Mouse (Mus musculus) monocyte, adult 5-6 weeks (primary cell): Measurements from ENCODE around the gene Slc30a9. TPM values are rescaled to one million over a fixed set of nuclear protein-coding genes. Genes with fewer than 3 reads are reported as not detected.
A peak's percentile ranks its signal among the peaks of the same experiment; 100 is the strongest.

Experiments used
- ATAC-seq: fragments of 153-309, 156-312 bp; replicated peaks from 2 replicates; pipeline ENCODE4 v1.8.0; 2017; ENCODE audit warnings: mild to moderate bottlenecking; ENCODE audit not compliant: low TSS enrichment, insufficient number of reproducible peaks, severe bottlenecking, poor library complexity, low FRiP score
- total RNA-seq: library from RNA; stranded (forward); fragments of 200-1000, 200-491, 200-594 nt; gene quantifications from 3 replicates; pipeline ENCODE4 v1.2.3, GENCODE M21; 2017

Gene Slc30a9
- total RNA-seq, 1 experiment from 2014 or later = 33.4 TPM

DNA sequence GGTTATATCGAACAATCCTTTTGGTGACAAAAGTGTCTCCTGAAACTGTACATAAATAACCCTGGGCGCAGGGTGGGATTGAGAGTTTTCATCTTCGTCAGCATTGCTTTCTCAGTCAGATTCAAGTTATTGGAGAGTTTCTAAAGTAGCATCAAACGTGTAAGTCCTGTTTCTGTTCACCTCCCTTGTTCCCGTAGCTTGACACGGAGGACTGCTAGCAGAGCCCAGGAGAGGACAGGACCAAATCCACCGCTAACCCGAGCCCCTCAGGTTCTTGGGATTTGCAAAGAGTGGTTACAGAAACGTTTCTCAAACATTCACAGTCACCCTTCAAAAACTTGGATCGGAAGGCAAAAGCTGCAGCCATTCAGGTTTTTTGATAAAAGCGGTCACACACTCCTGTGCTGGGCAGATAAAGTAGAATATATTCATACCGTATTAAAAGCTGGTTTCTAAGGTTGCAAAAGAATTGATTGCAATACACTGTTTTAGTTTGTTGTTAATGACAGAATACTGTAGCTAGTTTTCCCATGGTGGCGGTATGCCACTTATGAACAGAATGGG lies 986 bp downstream of the Slc30a9 start:
- ATAC-seq = no peak

DNA sequence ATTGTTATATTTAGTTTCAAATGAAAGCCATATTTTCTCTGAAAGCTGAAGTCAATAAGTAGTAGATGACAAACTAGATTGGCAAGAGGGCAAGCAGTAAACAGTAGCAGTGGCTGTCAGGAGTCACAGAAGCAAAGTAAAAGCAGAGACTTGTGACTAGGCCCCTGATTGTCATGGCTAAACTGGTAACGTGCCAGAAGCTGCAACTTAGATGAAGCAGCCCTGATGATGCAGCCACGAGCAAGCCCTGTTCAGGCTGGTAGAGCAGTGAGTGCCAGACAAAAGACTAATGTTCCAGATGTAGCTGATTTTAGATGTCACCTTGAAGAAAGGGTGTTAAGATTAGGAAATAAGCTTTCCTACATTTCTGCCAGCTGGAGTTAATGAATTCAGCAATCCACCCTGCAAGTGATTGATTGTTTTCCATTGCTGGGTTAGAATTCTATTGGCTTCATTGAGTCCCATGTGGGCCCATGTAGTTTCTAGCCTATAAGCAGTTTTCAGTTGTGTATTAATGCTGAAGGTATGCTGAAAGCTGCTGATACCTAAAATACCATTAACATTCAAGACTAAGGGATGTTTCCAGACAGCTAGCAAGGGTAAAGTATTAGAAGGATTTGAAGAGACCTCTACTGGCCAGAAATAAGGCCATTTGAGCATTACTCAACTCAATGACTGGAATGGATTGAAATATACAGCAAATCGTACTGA lies 5.2 kb downstream of the Slc30a9 start:
- no peak for ATAC-seq

DNA sequence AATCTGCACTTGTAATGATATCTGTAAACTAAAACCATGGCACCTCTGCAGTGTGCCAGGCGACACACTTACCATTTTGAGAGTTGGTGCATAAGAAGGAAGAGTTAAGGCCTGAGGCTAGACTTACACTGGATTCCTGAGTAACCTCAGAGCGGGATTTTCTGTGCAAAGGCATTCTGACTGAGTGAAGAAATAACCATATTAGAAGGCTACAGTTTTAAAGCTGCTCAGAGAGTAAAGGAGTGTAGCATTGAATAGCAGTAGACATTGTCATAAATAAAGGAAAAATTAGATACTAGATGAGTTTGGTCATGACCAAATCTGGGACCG lies 5.7 kb downstream of the Slc30a9 start:
- ATAC-seq = no peak

DNA sequence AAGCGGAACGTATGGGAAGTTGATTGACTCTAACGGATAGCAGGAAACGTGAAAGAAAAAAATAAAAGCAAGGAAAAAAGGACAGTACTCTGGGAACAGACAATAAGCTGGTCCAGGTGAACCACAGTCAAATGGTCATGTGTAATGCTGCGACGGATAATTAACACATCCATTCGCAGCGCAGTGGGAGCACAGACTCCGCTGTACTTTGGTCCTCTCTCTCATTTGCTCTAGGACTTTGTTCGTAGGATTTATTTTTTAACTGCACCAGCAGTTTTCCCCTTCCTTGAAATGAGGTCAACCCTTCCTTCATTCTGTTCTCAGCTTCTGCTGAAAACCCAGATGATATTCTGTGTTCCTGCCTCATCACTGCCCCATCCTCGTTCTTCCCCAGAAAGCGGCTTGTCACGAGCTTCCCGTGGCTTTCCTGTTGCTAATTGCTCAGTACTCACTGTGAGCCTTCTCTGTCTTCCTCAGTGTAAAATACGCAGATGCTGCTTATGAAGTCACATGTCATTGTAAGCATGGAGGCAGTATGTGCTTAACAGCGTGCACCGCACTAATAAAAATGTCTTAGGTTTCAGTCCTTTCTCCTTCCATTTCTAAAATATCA lies 15.0 kb downstream of the Slc30a9 start:
- ATAC-seq = no peak

DNA sequence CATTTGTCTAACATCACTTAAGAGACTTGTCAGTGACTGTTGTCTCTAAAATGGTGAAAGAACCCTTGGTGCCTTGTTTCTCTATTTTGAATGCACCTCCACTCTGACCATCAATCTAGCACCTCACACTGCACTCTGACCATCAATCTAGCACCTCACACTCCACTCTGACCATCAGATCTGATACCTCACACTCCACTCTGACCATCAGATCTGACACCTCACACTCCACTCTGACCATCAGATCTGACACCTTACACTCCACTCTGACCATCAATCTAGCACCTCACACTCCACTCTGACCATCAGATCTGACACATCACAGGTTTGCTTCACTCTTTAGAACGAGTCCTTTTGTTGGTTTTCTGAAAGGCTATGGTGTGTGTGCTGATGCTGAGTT lies 17.3 kb downstream of the Slc30a9 start:
- peak; percentile 88 for ATAC-seq

DNA sequence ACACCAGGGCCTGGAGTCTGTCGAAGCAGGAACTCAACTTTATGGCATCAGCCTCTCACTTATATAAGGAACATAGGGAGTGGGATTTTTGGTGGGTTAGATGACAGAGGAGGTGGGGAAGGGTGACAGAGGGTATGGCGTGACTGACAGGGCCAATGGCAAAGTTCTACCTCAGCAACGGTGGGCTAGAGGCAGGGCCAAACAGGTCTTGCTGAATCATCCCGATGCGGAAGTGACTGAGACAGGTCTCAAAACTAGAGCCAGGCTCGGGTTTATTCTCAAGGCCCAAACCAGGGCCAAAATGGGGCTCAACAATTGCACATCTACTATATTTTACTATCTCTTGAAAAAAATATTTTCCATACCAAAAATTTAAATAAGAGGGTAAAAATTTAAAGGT lies 34.1 kb downstream of the Slc30a9 start:
- ATAC-seq = no peak

DNA sequence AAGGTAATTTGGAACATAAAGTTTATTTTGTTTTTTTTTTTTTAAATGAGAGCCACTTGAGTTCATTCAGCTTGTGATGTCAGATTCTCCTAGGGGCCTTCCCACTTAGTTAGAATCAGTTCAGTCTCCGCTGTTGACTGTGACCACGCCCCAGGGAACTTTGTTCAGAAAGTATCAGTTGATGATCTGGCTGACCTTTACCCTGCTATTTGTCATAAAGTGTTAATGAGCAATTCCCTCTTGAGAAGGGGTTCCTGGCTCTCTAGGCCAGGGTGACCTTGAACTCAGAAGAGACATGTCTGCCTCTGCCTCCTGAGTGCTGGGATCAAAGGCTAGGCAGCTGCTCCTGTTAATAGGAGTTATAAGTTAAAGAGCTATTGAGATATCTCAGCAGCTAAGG lies 40.3 kb downstream of the Slc30a9 start:
- no peak for ATAC-seq

DNA sequence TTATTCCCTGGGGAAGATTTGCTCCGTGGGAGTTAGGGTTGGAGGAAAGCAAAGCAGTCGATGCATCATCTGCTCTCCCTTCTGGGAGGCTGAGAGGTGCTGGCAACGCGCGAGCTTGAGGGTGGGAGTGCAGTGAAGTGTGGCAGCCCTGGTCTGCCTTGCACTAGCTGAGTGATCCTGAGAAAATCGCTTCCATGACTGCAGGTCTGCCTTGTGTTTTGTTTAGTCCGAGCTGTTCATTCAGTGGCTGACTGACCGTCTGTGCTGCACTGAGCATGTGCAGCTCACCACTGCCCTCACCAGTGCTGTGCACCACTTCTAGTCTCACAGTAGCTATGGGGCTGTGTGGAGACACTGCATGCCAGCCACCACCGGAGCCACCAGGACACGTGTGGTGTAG lies 42.2 kb downstream of the Slc30a9 start:
- no peak for ATAC-seq

DNA sequence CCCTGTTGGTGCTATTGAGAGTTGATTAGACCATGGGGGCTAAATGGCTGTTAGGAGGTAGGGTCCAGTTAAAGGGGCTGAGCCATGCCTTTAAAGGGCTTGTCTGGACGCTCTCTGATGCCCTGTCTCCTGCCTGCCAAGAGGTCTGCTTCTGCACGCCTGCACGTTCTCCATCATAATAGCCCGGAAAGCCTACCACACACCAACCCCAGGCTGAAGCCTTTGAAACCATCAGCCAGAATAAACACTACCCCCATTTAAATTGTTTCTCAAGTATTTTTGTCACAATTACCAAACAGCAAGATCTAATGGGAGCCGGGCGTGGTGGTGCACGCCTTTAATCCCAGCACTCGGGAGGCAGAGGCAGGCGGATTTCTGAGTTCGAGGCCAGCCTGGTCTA lies 55.6 kb downstream of the Slc30a9 start:
- ATAC-seq = no peak

DNA sequence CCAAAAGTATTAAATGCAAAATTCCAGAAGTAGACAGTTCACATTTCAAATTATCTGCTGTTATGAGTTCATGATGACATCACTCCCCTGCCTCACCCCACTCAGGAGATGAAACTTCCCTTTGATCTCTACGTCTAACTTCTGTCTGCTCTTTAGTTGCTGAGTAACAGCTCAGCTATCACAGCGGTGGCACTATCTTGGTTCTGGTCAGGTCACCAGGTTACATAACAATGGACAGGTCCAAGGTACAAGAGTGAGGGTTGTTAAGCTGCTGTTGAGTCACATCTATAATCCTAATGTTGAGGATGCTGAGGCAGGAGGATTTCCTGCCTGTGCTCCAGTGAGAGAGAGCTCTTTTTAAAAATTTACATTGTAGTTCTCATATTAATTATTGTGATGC lies 56.2 kb downstream of the Slc30a9 start:
- ATAC-seq = no peak

DNA sequence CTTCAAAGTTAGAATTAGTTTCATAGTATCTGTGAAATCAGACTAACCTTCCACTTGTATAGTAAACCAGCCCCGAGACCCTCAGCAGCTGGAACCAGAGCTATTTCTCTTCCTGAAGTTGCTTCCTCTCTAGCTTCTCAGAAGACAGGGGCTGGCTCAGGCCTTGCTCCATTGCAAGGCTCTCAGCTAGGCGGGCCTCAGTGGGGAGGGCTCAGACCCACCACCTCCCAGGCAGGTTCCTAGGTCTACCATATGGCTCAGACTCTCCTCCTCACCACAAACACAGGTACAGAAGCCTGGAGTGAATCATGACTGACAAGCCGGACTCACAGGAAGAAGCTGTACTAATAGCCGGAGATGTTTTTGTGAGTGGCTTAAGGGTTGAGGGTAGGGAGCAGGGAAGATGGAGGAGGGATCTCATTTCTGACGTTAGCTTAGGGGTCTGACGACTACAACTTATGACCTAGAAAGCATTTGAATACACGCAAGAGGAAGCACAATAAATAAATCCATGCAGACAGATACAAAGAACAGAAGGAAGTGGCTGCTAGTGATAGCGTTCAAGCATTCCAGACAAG lies 70.4 kb downstream of the Slc30a9 start:
- ATAC-seq = no peak

DNA sequence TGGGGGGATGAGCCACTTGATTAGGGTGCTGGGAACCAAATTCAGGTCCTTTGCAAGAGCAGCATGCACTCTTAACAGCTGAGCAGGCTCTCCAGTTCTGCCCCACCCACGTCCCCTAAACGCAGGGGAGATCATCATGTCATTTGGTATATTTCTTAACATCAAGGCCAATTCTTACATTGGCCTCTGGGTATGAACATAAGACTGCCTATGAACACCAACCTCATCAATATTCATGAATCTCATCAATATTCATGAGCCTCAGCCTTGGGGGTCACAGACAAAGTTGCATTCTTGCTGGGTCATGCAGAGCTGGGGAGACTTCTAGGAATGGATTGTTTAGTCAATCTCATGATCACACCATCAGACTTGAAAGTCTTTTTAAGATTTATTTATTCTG lies 74.9 kb downstream of the Slc30a9 start:
- no peak for ATAC-seq

DNA sequence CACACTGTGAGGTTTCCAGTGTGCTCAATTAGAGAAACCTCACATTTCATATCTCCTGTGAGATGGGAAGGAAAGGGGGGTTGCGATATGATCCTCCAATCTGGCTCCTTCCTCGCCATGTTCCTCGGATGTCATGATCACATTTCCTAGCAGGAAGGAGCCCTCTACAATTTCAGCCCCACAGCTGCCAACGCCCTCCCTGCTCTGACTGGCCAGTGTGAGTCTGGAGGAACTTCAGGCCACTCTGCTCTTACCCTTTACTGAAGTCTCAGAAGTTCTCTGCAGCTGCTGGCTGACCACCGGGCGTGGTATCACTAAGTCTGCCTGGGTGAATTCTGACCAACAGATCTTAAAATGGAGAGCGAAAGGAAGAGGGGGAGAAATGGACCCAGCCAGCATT lies 75.8 kb downstream of the Slc30a9 start:
- ATAC-seq = no peak

DNA sequence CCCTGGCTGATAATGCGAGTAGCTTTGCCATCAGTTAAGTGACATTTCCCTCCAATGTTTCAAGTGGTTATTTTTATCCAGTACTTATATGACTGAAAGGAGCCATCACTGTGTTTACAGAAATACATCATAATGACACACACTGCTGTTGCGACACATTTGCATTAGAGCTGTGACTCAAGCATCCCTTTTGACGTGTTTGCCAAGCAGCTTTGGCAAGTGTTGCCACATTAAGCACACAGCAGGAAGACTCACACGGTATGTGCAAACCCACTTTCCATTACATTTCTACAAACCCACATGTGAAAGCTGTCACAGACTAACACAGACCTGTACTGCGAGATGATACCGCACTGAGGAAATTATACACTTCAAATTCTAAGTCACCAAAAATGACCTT lies 87.2 kb downstream of the Slc30a9 start:
- peak; percentile 66 for ATAC-seq

DNA sequence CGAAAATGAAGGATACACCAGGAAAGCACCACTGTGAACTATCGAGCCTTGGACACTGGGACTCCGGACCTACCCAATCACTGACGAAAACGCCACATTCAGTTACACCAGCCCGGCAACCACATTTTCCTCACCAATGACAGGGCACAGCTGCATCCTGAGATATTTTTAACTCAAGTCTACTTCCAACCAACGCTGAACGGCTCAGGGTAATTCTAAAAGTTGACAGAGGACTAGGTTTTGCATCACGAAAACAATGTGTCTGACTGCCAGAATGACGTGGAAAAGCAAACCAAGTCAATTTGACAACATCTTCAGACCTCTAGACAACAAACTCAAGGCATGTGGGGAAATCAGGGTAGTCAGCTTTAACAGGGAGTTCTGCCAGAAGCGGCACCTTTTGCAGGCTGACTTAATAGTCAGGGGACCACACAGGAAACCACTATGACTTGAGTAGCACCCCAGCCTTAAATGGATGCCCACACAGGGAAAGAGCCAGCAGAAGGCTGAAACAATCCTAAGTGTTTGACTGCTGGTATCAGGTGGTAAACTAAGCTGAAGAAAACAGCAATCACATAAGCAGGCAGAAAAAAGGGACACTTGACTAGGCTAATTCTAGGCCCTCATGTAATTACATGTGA lies 88.6 kb downstream of the Slc30a9 start:
- ATAC-seq = no peak

DNA sequence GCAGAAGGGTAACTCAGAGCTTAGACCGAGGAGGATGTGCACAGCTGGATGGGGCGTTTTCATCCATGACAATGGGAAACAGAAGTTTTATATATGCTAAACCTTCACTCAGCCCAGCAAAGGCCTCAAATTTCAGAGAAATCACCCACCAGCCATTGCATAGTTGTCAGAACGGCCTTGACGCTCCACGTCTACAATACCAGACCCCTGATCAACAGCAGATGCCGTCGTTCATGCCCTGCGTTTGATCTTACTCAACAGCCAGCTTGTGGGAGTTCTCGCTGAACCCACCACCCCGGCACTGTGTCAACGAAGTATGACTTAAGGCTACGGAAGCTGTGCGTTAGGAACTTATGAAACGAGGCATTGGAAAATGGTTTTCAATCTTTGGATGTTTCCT lies 90.4 kb downstream of the Slc30a9 start:
- ATAC-seq = no peak

DNA sequence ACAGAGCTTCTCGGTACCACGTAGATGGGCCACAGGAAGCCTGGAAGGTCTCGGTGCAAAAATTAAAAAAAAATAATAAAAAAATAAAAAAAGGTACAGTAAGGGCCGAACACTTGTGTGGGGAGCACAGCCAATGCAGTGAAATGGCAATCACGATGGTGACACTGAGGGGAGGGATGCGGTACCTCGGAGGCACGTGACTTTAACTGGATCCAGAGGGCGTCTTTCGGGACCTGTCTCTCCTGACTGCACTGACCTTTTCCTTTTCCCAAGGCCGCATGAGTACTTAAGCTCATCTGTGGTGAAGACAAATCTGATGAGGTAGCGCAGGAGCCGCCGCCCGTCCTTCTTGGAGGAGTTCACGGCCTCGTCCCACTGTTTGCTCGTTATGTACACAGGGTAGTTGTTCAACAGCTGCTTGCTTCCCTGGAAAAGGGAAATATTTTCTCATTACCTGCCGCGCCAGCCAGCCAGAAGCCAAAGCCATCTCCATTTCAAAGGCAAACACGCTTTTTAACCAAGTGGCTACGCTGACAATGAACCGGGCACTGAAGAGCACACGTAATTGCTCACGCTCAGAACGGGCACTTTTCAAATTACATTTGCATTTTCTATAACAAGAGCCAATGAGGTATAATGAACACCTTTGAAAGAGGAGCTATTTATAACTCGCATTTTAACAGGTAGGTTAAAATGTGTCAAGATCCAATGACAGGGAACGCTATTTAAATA lies 93.3 kb downstream of the Slc30a9 start:
- ATAC-seq = no peak

DNA sequence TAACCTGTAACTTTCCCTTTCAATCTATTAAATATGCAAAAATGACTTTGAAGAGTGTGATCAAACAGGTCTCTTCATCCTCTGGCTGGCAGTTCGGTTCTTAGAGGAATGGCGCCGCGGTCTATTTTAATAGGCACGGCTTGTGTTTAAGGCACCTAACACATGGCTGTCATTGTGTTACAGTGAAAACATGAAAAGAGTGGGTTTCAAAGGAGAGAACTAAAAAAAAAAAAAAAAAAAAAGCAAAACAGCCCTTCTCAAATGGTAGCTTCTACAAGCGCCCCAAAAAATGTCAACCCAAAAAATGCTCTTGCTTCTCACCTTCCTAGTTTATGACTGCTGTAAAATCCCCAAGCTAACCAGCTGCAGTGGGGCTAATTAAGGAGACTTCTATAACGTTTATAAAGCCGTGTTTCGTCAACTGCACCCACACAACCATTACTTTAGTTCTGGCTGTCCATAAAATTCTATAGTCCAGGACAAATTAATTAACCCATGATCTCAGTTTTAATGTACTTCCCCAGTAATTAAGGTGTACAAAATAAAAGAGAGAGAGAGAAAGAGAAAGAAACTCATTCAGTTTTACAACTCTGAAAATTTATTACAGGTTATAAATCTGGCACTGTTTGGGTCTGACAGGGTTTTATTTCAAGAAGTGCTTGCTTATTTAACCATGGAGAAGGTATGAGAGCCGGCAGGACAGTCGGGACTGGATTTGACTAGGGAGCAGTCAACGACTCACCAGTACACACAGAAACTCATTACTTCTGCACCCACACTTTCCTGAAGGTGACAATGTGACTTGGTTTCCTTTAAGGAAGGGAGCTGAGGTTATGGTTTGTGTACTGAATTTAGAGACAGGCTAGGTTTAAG lies 94.1 kb downstream of the Slc30a9 start:
- no peak for ATAC-seq
